Mouse (Mus musculus): ENCODE data around the gene Fbxo4.

- TF ChIP-seq HCFC1 (IDR thresholded peaks at IDR 0.05; ENCODE audit: borderline replicate concordance, insufficient read depth, low read length) (no peak), ZC3H11A (IDR thresholded peaks at IDR 0.05; ENCODE audit: borderline replicate concordance, low read depth, low read length) (no peak)
These were observed 41.2 kb downstream of the Fbxo4 start for GRCm38 (mm10) chr15:3938132-3938531.

Measured in ES-E14 (cell line).